Mouse (Mus musculus) mouse trophoblast stem cell (cell line): ENCODE results near the gene Armc2.

Source experiments
- in situ Hi-C, 2 experiments: fragments of 300-500 bp; cut with MseI, MboI; formaldehyde crosslinking; loops; 2 replicates in 1 of 2; 3 replicates in 1 of 2; pipeline ENCODE4 v1.15.1; 2025

Armc2 gene

GRCm38 (mm10) chr10:42014086-42014485, 4.2 kb downstream of the Armc2 start:
- in situ Hi-C loops, result no loop called here

GRCm38 (mm10) chr10:42010761-42011435, 7.3 kb downstream of the Armc2 start:
- in situ Hi-C loops, result no loop called here

- in situ Hi-C loops, result no loop called here
Observed at GRCm38 (mm10) chr10:42005259-42005658, 13.0 kb downstream of the Armc2 start.

GRCm38 (mm10) chr10:42004690-42005089, 13.6 kb downstream of the Armc2 start:
- in situ Hi-C loops, result no loop called here

GRCm38 (mm10) chr10:42004056-42004455, 14.2 kb downstream of the Armc2 start:
- in situ Hi-C loops, result no loop called here

GRCm38 (mm10) chr10:42003576-42003975, 14.7 kb downstream of the Armc2 start:
- in situ Hi-C loops, result no loop called here

GRCm38 (mm10) chr10:42002436-42002835, 15.8 kb downstream of the Armc2 start:
- in situ Hi-C loops, result no loop called here

- in situ Hi-C loops, result no loop called here
Observed at GRCm38 (mm10) chr10:42001260-42001659, 17.0 kb downstream of the Armc2 start.

GRCm38 (mm10) chr10:41997691-41998178, 20.5 kb downstream of the Armc2 start:
- in situ Hi-C loops, result no loop called here

GRCm38 (mm10) chr10:41996157-41996556, 22.1 kb downstream of the Armc2 start:
- in situ Hi-C loops, result no loop called here

GRCm38 (mm10) chr10:41995051-41995450, 23.2 kb downstream of the Armc2 start:
- in situ Hi-C loops, result no loop called here

GRCm38 (mm10) chr10:41994578-41994977, 23.7 kb downstream of the Armc2 start:
- in situ Hi-C loops, result no loop called here

GRCm38 (mm10) chr10:41992059-41992440, 26.2 kb downstream of the Armc2 start:
- in situ Hi-C loops, result no loop called here

- in situ Hi-C loops, result no loop called here
Observed at GRCm38 (mm10) chr10:41991364-41992058, 26.7 kb downstream of the Armc2 start.

GRCm38 (mm10) chr10:41990896-41991295, 27.3 kb downstream of the Armc2 start:
- in situ Hi-C loops, result no loop called here

GRCm38 (mm10) chr10:41988930-41989329, 29.3 kb downstream of the Armc2 start:
- in situ Hi-C loops, result no loop called here

- in situ Hi-C loops, result no loop called here
Observed at GRCm38 (mm10) chr10:41986126-41986525, 32.1 kb downstream of the Armc2 start.

GRCm38 (mm10) chr10:41984221-41984620, 34.0 kb downstream of the Armc2 start:
- in situ Hi-C loops, result loop anchor here (5.0 kb wide), 2 partner anchors 308 to 313 kb away; no protein-coding TSS in a partner anchor

GRCm38 (mm10) chr10:41982821-41983220, 35.4 kb downstream of the Armc2 start:
- in situ Hi-C loops, result loop anchor here (5.0 kb wide), 2 partner anchors 309 to 314 kb away; no protein-coding TSS in a partner anchor

- in situ Hi-C loops, result loop anchor here (5.0 kb wide), 2 partner anchors 311 to 316 kb away; no protein-coding TSS in a partner anchor
Observed at GRCm38 (mm10) chr10:41980772-41981383, 37.4 kb downstream of the Armc2 start.

GRCm38 (mm10) chr10:41978403-41979234, 39.6 kb downstream of the Armc2 start:
- in situ Hi-C loops, result no loop called here

GRCm38 (mm10) chr10:41972676-41973075, 45.6 kb downstream of the Armc2 start:
- in situ Hi-C loops, result no loop called here
